Mouse (Mus musculus): ENCODE results near the gene Capn10. TPM values are rescaled to one million over a fixed set of nuclear protein-coding genes. Genes with fewer than 3 reads are reported as not detected.
A peak's percentile ranks its signal among the peaks of the same experiment; 100 is the strongest.

Gene Capn10
- total RNA-seq (2021) = 25.3 and 28.8 TPM in 2 replicates
- long read RNA-seq, transcript Capn10-201 (12 exons, 2,902 nt) = major isoform, 24 of 46 reads
- long read RNA-seq, transcript Capn10-202 (4 exons, 1,268 nt) = minor isoform, 8 of 46 reads
- long read RNA-seq, partial matches to known transcripts = 8 of 46 reads
- long read RNA-seq, other reads (novel, unspliced or antisense) = 6 of 46 reads

- DNase-seq = peak; percentile 89
Measured at GRCm38 (mm10) chr1:92934182-92934827, at the start of gene Capn10. TSS of gene Capn10 (plus strand) at chr1:92934376.

GRCm38 (mm10) chr1:92888901-92889655 lies 45.1 kb upstream of the Capn10 start:
- DNase-seq = no peak

GRCm38 (mm10) chr1:92892791-92893190 lies 41.4 kb upstream of the Capn10 start:
- no peak for DNase-seq

GRCm38 (mm10) chr1:92893896-92894295 lies 40.3 kb upstream of the Capn10 start:
- no peak for DNase-seq

GRCm38 (mm10) chr1:92895089-92895488 lies 39.1 kb upstream of the Capn10 start:
- peak; percentile 81 for DNase-seq

GRCm38 (mm10) chr1:92902786-92903185 lies 31.4 kb upstream of the Capn10 start, which contains the start of gene Ankmy1:
TSS of gene Ankmy1 (minus strand) at chr1:92902906.
- DNase-seq = peak; percentile 65

GRCm38 (mm10) chr1:92903627-92904026 lies 30.5 kb upstream of the Capn10 start:
- DNase-seq = no peak

GRCm38 (mm10) chr1:92905703-92906310 lies 28.4 kb upstream of the Capn10 start:
- DNase-seq = no peak

- DNase-seq = peak; percentile 93
Measured at GRCm38 (mm10) chr1:92906779-92907631, 27.2 kb upstream of the Capn10 start, which contains the start of gene Dusp28. TSS of gene Dusp28 (plus strand) at chr1:92906981.

- no peak for DNase-seq
Measured at GRCm38 (mm10) chr1:92907632-92908360, 26.4 kb upstream of the Capn10 start.

GRCm38 (mm10) chr1:92908664-92909063 lies 25.5 kb upstream of the Capn10 start:
- no peak for DNase-seq

GRCm38 (mm10) chr1:92909068-92909467 lies 25.1 kb upstream of the Capn10 start:
- DNase-seq = no peak

GRCm38 (mm10) chr1:92910239-92910885 lies 23.8 kb upstream of the Capn10 start, which contains the start of gene Rnpepl1:
TSS of gene Rnpepl1 (plus strand) at chr1:92910783.
- peak; percentile 83 for DNase-seq

GRCm38 (mm10) chr1:92910925-92911720 lies 23.1 kb upstream of the Capn10 start:
- DNase-seq = peak; percentile 73

- no peak for DNase-seq
Measured at GRCm38 (mm10) chr1:92911721-92912138, 22.4 kb upstream of the Capn10 start.

GRCm38 (mm10) chr1:92912286-92912685 lies 21.9 kb upstream of the Capn10 start:
- DNase-seq = no peak

GRCm38 (mm10) chr1:92914239-92914638 lies 19.9 kb upstream of the Capn10 start:
- DNase-seq = no peak

GRCm38 (mm10) chr1:92914993-92915392 lies 19.2 kb upstream of the Capn10 start:
- no peak for DNase-seq

GRCm38 (mm10) chr1:92916725-92917124 lies 17.5 kb upstream of the Capn10 start:
- no peak for DNase-seq

- no peak for DNase-seq
Measured at GRCm38 (mm10) chr1:92919151-92919550, 15.0 kb upstream of the Capn10 start.

Data from adrenal gland, postnatal 25 days (tissue).